Mouse (Mus musculus): ENCODE data around the gene Ace2.
A peak's percentile ranks its signal among the peaks of the same experiment; 100 is the strongest.

GRCm38 (mm10) chrX:164221989-164222388 is 82.9 kb downstream of the Ace2 start:
- TF ChIP-seq CTCF (IDR thresholded peaks at IDR 0.05; ENCODE audit: low read depth) (peak; percentile 59), EP300 (IDR thresholded peaks at IDR 0.05; ENCODE audit: low read depth) (no peak)

Data from liver, postnatal 0 days (tissue).